10 mouse cellular contexts compared by ENCODE assay signal in the genomic region with DNA sequence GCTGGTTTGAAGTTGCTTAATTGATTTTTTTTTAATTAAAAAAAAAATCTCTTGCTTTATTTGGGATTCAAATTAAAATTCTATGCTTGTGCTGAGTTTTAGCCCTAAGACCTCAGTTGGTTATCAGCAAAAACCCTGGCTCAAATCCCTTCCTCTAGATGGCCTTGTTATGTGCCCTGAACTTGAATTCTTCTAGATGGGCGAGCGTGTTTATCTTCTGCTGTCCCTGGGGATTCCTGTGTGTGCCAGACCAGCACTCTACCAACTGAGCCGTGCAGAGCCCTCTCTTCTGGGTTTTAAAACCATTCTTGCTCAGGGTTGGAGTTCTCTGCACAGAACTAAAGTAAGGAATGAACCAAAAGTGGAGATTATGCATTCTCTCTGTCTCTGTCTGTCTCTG.
"Had no signal": no experiment of that assay in that cellular context is flagged by ENCODE, and none has a peak within 500 bp of the region (broad histone marks: within the 10 kb centered on the region; RNA-seq: fewer than 3 reads in every experiment).

No protein-coding gene starts in this region.

- DNase-seq: kidney, adult 8-10 months; kidney, postnatal 14 days; kidney, postnatal 4 days; left cerebral cortex, postnatal 4 days; liver, postnatal 0 days; lung, embryonic 14.5 days; lung, postnatal 36 days; midbrain, embryonic 14.5 days; thymus, adult 2 months; thymus, postnatal 25 days had no signal
